Mouse (Mus musculus): ENCODE measurements at regions not wholly inside any gene's neighbourhood (a gene's known extent, or its start where the extent isn't known, plus 50 kb on each side); places are given as distances from the start of the nearest gene placed in this dataset.

GRCm38 (mm10) chr1:185802156-185802555, 315.0 kb downstream of the Lyplal1 start:
- TF ChIP-seq CTCF (IDR thresholded peaks at IDR 0.05; ENCODE audit: low read depth, low read length) (no peak), GATA1 (IDR thresholded peaks at IDR 0.05; ENCODE audit: borderline replicate concordance, low read length) (no peak), TAL1 (conservative IDR thresholded peaks at IDR 0.05; ENCODE audit: low read depth, low read length) (no peak), POLR2AphosphoS5 (IDR thresholded peaks at IDR 0.05; ENCODE audit: insufficient replicate concordance, low read depth, low read length) (no peak)

Measured in G1E (cell line).